Mouse (Mus musculus) C2C12 (cell line): ENCODE measurements at regions not wholly inside any gene's neighbourhood (a gene's known extent, or its start where the extent isn't known, plus 50 kb on each side); places are given as distances from the start of the nearest gene placed in this dataset.

Experiments
- H3K27me3 ChIP-seq: one replicate; pipeline ENCODE4 v1.6.1; 2011; ENCODE audit not compliant: control insufficient read depth, insufficient read depth, insufficient read length
- H3K36me3 ChIP-seq: one replicate; pipeline ENCODE4 v1.6.1; 2011; ENCODE audit not compliant: control insufficient read depth, insufficient read depth
- H3K4me3 ChIP-seq: one replicate; pipeline ENCODE4 v1.5.1; 2011; ENCODE audit warnings: mild to moderate bottlenecking, control low read depth; ENCODE audit not compliant: poor library complexity, insufficient read depth, severe bottlenecking
- H3K79me2 ChIP-seq: one replicate; pipeline ENCODE4 v1.6.1; 2011; ENCODE audit not compliant: control insufficient read depth, insufficient read depth
- H3K79me3 ChIP-seq: one replicate; pipeline ENCODE4 v1.6.1; 2011; ENCODE audit warnings: low read depth, control low read depth
- H3ac ChIP-seq: one replicate; pipeline ENCODE3; 2011; ENCODE audit warnings: low read depth; ENCODE audit not compliant: control insufficient read depth, insufficient read length
- CEBPB ChIP-seq: IDR thresholded peaks from one replicate; pipeline ENCODE4 v1.6.1; 2011; ENCODE audit warnings: low read depth, mild to moderate bottlenecking, control low read depth, moderate library complexity
- CTCF ChIP-seq: IDR thresholded peaks from one replicate; pipeline ENCODE4 v1.5.1; 2011; ENCODE audit not compliant: control insufficient read depth, insufficient read depth, insufficient read length
- FOSL1 ChIP-seq: IDR thresholded peaks from one replicate; pipeline ENCODE4 v1.8.0; 2011; ENCODE audit warnings: mild to moderate bottlenecking, low read length; ENCODE audit not compliant: poor library complexity, insufficient read depth, severe bottlenecking
- MAX ChIP-seq: IDR thresholded peaks from one replicate; pipeline ENCODE4 v1.6.1; 2011; ENCODE audit warnings: mild to moderate bottlenecking, control low read depth
- MYOD1 ChIP-seq: IDR thresholded peaks from one replicate; pipeline ENCODE4 v1.6.1; 2011; ENCODE audit warnings: low read depth; ENCODE audit not compliant: control insufficient read depth, insufficient read length
- MYOG ChIP-seq: IDR thresholded peaks from one replicate; pipeline ENCODE4 v1.6.1; 2011; ENCODE audit not compliant: control insufficient read depth, insufficient read length; ENCODE audit errors: extremely low read depth
- USF1 ChIP-seq: IDR thresholded peaks from one replicate; pipeline ENCODE4 v1.6.1; 2011; ENCODE audit warnings: low read depth, mild to moderate bottlenecking, control low read depth, moderate library complexity

- no peak for TF ChIP-seq FOSL1
- no peak overlapping the region for H3ac ChIP-seq
These were observed 59.5 kb upstream of the Ctnnb1 start for GRCm38 (mm10) chr9:120869432-120870081.

GRCm38 (mm10) chr9:120873293-120873692, 55.7 kb upstream of the Ctnnb1 start:
- no peak overlapping the region for H3K4me3 ChIP-seq
- no peaks in the 10 kb centered on the region for H3K36me3 ChIP-seq
- no peaks in the 10 kb centered on the region for H3K79me2 ChIP-seq
- H3ac ChIP-seq, result no peak overlapping the region
- TF ChIP-seq CTCF, result no peak
- no peak for TF ChIP-seq FOSL1
- TF ChIP-seq USF1, result no peak
- TF ChIP-seq CEBPB, result no peak
- TF ChIP-seq MYOG, result no peak
- TF ChIP-seq MAX, result no peak
- no peak for TF ChIP-seq MYOD1
- no peaks in the 10 kb centered on the region for H3K79me3 ChIP-seq
- H3K27me3 ChIP-seq, result no peaks in the 10 kb centered on the region

More at GRCm38 (mm10) chr9:120869432-120870081, 59.5 kb upstream of the Ctnnb1 start:
- Histone ChIP-seq H3K79me2 (no peaks in the 10 kb centered on the region), H3K79me3 (no peaks in the 10 kb centered on the region), H3K36me3 (no peaks in the 10 kb centered on the region), H3K4me3 (no peak overlapping the region), H3K27me3 (no peaks in the 10 kb centered on the region)

GRCm38 (mm10) chr9:120874416-120874976, 54.5 kb upstream of the Ctnnb1 start:
- Histone ChIP-seq H3K79me3 (no peaks in the 10 kb centered on the region), H3K27me3 (no peaks in the 10 kb centered on the region), H3ac (no peak overlapping the region), H3K4me3 (no peak overlapping the region), H3K79me2 (no peaks in the 10 kb centered on the region), H3K36me3 (no peaks in the 10 kb centered on the region)
- no peak for TF ChIP-seq MYOG
- TF ChIP-seq USF1, result no peak
- TF ChIP-seq MAX, result no peak
- no peak for TF ChIP-seq FOSL1
- no peak for TF ChIP-seq MYOD1
- TF ChIP-seq CTCF, result no peak
- TF ChIP-seq CEBPB, result no peak

DNA sequence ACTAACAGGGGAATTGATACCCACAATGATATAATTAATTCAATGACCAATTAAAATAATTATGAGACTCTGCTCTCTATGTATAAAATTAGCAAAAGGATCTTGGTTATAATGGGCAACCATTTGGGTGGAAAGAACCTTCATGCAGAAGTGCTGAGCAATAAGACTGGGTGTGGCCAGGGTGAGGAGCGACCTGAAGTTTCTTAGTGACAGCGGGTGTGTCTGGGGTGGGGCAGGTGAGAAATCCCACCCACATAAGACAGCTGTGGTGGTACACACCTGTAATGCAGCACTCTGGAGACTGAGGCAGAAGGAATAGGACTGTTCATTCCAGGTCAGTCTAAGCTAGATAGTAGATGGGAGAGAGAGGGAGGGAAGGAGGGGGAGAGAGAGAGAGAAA, 51.9 kb upstream of the Ctnnb1 start:
- H3K79me2 ChIP-seq, result no peaks in the 10 kb centered on the region
- no peaks in the 10 kb centered on the region for H3K36me3 ChIP-seq
- TF ChIP-seq CTCF, result no peak
- TF ChIP-seq USF1, result no peak
- TF ChIP-seq MAX, result no peak
- no peak for TF ChIP-seq FOSL1
- no peak for TF ChIP-seq MYOG
- TF ChIP-seq CEBPB, result no peak
- TF ChIP-seq MYOD1, result no peak

More for the DNA sequence above, 51.9 kb upstream of the Ctnnb1 start:
- Histone ChIP-seq H3ac (no peak overlapping the region), H3K27me3 (no peaks in the 10 kb centered on the region), H3K79me3 (no peaks in the 10 kb centered on the region), H3K4me3 (no peak overlapping the region)
